Mouse (Mus musculus) common myeloid progenitor, adult 5-6 weeks (primary cell): ENCODE results near the gene Itk. TPM values are rescaled to one million over a fixed set of nuclear protein-coding genes. Genes with fewer than 3 reads are reported as not detected.
A peak's percentile ranks its signal among the peaks of the same experiment; 100 is the strongest.
"Not testable (repeated sequence)": the region's sequence is repeated elsewhere in the genome, so short reads cannot be mapped to it uniquely, and the experiment has no call there.

Source experiments
- ATAC-seq: replicated peaks from 2 replicates; pipeline ENCODE4 v1.8.0; 2016; ENCODE audit warnings: low read depth, mild to moderate bottlenecking, moderate TSS enrichment, inconsistent platforms; ENCODE audit not compliant: poor library complexity, severe bottlenecking
- total RNA-seq: library from RNA; stranded (forward); fragments of 200-1000, 187-1606 nt; gene quantifications from 2 replicates; pipeline ENCODE4 v1.2.3, GENCODE M21; 2017

The Itk gene
- 0.87 and 1.1 TPM in 2 replicates for total RNA-seq

DNA sequence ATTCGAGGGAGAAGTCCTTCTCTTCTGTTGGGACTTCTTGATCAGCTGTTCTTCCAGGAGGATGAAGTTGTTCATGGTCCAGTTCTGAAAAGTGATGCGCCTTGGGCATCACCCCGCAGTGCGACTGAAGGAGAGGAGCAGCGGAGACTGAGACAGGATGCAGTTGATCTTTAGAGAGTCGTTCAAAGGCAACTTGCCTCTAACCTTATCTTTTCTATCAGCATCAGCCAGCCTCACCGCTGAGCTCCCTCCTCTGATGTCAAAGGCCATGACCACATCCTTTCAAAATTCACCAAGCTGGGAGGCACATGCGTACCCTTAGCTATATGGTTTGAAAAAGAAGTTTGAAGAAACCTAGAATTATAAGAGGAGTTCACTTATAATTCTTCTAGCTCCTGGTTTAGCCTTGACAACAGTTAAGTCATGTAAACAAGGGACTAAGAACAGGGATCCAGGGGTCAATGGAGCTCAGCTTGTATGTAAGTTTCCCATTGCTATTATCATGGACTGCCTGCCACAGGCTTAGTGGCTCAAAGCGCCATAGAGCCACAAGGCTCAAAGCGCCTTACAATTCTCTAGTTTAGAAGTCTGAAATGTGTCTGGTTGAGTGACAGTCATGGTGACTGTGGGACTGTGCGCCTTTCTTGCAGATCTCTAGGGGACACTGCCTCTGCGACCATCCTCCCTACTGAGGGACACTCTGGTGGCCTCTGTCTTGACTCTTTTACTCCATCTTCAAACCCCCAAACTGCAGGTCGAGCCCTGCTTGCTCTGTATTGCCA is at the start of gene Itk:
TSS of gene Itk (minus strand) at position 180 of the 782 bp plus-strand sequence.
- ATAC-seq, result peak; percentile 73

DNA sequence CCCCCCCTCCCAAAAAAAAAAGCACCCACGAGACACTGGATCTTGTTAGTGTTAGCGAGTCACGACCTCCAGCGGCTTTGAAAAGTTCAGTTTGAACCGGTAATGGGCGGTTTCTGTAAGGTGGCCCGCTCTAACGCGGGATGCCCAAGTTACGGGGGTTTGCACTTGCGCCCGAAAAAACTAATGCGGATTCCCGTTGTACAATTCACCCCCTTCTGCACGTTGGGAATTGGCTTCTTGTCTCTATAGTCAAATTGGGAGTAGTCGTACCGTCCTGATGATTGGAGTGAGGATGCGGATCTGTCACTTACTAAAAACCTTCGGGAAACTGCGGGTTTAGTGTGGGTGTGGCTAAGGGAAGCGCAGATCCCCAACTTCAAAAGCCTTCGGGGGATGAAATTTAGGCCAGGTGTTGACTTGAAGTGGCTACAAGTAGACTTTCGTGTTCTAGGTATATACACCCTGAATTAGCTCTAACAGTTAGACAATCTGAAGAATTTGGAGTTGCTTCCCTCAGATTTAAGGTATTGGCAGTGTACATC is 48.2 kb upstream of the Itk start:
- ATAC-seq, result peak; percentile 39

DNA sequence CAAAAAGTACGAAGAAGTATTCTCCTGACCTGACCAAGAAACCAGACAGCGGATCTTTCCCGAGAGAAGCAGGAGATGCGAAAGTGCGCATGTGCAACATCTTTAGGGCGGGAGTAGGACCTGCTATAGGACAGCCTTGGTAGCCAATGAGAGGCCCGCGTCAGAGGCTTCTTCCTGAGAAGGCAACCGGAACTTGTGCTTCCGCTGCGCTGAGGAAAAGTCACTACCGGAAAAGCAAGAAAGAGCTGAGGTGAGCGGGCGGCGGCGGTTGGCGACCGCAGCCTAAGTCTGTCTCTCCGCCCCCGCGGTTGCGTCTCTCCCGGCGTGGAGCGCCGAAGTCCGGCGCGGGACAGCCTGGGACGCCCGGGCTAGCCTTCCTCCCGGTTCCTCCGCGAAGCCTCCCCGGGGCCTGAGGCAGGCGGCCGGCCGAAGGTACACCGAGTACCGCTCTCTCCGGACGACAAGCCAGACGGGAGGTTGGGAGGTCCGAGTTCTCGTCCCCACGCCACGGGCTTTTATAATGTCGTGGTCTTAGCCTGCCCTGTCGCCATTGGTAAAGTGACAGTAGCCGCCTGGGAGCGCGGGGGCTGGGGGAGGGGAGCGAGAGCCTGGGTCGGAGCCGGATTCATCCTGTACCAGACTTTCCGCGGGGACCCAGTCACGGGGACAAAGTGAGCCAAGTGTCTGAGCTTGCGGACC is 47.6 kb upstream of the Itk start, which contains the start of gene Med7:
TSS of gene Med7 (plus strand) at position 166 of the 699 bp plus-strand sequence.
- peak; percentile 97 for ATAC-seq

DNA sequence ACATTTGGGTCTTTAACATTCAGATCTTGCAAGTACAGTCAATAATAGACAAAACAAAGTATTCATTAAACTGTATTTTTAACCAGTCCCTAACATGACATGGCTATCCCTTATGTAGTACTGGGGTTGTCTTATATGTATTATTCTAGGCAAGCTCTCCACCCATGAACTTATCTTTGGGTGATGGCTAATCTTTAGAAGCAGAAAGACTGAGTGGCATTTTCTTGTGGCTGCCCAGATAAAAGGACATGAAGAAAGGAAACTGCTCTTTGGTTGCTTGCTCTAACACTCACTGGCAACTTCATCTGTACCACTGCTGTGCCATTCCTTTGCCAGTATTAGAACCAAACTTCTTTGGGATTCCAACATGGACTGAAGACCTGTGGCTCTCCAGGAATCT is 46.0 kb upstream of the Itk start:
- no peak for ATAC-seq

DNA sequence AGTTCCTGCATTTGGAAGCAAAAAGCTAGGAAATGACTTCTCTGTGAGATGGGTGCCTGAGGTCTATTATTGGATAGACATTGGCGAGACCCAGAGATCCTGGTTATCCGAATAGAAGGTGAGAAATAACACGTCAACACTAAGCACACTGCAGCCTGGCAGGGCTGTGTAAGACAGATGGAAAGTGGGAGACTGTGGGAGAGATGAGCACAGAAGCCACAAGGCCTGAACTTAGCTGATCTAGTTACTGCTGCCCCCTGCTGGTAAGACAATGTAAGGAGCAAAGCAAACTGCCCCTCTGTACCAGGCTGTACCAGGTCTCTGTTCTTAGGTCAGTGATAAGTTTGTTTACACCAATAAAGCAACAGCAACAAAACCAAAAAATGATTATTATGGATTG is 41.8 kb upstream of the Itk start:
- ATAC-seq, result peak; percentile 97

DNA sequence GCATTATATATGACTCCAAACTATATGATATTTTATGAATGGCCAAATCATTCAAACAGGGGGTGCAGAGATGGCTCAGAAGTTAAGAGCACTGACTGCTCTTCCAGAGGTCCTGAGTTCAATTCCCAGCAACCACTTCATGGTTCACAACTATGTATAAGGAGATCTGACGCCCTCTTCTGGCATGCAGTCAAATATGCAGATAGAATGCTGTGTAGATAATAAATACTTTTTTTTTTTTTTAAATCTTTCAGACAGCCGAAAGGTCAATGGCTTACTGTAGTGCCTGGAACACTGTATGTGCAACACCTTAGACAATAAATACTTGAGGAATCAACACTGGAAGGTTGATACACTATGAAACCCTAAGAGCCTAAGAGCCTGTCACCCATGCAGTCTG is 40.8 kb upstream of the Itk start:
- no peak for ATAC-seq

DNA sequence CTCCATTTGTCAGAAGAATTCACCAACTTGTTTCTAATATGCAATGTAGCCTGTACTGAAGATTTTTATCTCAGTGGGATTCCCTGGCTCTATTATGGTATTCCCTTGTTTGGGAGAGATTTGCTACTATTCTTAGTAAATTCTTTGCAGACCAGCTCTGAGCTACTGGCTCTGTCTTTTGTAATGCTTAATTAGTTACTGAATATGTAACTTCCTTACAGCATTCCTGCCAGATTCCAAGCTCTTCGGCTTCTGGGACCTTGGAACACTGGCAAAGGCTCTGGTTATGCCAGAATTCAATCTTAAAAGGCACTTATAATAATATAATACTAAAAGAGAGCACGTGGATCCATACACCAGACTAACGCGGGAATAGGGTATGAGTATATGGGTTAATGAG is 38.8 kb upstream of the Itk start:
- not testable (repeated sequence) for ATAC-seq

DNA sequence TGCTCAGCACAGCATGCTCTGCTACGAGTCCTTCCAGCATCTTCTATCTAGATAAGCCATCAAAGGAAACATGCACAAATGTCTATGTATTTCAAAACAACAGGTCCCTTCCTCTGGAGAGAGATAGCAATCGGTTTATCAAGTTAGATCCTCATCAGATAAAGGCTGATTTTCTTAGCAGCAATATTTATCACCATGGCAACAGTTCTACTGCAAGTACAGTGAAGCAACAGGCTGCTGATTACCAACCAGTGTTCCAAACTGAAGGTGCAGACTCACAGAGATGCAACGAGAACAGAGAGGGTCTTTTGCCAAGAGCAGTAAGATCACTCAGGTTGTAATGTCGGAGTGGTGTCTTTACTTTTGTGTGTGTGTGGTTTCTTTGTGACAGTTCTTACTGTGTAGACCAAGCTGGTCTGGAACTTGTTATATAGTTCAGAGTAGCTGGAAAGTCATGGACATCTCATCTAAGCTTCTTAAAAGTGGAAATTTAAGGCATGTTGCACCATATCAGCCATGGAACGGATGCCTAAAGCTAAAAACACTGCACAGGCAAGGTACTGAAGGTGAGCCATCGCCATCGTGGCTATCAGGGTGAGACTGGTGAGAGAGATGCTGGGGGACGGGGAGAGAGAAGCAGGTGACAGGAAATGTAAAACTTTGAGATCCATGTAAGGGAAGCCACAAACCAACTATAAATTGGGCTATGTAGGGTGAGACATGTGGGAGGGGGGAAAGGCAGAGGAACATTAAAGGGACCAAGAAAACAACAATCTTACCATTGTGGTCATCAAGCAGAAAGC is 32.0 kb upstream of the Itk start:
- ATAC-seq, result no peak

DNA sequence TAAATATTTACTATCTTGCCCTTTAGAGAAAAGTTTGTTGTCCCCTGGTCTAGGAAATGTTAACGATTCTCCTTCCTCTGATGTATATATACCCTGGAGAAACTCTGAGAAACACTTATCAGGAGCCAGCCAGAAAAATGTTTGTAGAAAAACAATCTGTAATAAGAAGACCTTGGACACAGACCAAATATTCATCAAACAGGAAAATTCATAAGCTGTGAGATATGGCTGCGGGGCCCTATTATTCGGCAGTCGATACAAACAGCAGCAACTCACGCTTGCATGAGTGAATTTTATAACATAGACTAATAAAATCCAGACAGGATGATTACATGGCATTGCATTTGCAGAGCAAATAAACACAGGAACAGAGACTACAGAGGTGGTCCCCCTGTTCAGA is 29.5 kb upstream of the Itk start:
- no peak for ATAC-seq

DNA sequence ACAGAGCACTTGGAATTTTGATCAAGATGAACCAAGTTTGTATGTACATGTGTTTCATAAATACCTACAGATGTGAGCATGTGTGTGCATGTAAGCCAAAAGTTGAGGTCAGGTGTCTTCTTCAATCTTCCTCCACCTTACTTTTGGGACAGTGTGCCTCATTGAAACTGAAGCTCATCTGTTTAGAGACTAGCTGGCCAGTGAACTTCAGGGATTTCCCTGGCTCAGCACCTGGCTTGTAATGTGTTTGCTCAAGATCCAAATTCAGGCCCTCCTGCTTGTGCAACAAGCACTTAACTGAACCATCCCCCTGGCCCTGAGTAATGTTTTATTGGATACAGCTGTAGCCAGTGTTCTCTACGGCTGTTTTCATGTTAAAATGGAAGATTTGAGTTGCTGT is 29.1 kb upstream of the Itk start:
- ATAC-seq, result no peak

DNA sequence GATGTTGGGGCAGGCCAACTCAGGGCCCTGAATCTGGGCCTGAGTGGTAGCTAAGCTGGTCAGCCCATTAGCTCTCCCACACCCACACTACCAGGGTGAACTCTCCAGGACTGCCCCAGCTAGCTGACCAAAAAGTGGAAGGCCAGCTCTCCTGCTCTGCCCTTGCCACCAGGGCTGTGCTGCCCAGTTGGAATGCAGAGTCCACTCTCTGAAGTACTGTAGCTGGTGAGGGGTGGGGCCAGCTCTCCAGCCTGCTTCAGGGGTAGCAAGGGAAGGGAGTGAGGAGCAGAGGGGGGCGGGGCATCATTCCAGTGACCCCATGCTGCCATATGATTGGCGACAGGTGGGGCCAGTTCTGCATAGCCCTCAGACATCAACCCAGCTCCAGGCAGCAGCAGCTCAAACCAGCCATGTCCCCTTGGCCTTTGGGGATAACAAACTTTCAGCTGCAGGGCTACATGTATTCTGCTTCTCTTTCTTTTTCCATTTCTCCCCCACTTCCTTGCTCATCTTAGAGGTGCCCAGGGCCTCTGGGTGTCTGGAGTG is 20.8 kb upstream of the Itk start:
- ATAC-seq, result no peak

DNA sequence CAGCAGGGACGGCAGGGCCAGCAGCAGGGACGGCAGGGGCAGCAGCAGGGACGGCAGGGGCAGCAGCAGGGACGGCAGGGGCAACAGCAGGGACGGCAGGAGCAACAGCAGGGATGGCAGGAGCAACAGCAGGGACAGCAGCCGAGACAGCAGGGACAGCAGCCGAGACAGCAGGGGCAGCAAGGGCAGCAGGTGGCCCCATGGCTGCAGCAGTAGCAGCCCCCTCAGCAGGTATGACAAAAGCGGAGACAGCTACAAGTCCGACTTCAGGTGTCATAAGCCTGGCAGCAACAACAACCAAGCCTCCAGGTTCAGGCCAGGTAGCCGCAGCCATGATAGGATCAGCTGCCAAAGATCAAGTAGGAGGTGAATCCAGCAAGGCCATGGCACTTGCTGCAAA is 17.4 kb upstream of the Itk start:
- ATAC-seq, result no peak

DNA sequence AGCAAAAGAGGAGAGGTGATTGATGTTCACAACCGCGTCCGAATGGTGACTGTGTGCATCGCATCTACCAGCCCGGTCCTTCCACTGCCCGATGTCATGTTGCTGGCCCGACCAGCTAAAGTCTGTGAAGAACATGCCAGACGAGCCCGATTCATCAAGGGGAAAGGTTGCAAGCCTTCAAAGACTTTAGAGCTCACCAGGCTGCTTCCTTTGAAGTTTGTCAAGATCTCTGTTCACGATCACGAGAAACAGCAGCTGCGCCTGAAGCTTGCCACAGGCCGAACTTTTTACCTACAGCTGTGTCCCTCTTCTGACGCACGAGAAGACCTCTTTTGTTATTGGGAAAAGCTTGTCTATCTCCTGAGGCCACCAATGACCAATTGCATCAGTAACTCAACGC is 15.7 kb upstream of the Itk start:
- no peak for ATAC-seq

DNA sequence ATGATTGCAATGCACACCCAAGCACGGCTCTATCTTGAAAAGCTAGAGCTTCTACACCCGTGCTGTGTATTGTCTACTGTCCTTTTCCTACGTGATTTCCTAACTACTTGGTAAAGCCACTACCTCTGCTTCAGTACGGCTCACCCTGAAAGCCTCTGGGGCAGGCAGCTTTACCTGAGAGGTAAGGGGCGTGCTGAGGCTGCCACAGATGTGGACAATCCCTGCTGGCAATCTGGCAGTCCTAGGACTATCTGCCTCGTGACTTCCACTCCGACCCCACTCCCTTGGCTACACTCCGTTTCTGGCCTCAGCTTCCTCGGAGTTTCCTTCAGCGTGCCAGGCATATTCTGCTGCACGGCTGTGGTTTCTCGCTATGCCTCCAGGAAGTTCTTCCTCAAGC is 12.2 kb upstream of the Itk start:
- no peak for ATAC-seq

DNA sequence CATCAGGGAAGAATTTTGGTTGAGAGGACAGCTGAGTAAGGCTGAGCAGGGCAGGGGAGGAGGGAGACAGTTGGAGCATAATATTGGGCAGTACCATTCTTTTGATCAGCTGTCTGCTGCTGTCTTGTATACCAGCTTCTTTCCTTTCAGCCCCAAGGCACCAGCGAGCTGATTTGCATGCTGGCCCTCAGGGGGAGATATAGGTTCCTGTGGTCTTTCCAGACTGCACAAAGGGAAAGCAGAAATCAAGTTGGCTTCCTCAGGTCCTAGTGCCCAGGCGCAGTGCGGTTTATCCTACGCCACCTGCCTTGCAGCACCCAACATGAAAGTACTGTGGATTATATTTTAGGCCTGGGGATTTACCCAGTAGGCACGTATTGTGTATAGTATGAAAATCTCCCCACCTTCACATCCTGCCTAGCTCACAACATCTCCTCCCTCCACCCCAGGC is 9.6 kb upstream of the Itk start:
- peak; percentile 79 for ATAC-seq

DNA sequence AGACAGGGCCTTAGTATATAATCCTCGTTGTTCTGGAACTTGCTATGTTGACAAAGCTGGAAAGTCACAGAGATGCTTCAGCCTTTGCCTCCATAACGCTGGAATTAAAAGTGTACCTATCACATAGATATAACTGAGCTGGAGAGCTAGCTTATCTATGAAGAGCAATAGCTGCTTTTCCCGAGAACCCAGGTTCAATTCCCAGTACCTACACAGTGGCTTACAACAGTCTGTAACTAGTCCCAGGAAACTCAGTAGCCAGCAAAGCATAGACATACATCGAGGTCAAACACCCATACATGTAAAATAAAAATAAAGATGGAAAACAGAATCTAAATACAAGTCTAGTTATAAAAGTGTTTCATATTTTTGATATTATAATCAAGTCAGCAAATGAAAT is 9.2 kb upstream of the Itk start:
- no peak for ATAC-seq

DNA sequence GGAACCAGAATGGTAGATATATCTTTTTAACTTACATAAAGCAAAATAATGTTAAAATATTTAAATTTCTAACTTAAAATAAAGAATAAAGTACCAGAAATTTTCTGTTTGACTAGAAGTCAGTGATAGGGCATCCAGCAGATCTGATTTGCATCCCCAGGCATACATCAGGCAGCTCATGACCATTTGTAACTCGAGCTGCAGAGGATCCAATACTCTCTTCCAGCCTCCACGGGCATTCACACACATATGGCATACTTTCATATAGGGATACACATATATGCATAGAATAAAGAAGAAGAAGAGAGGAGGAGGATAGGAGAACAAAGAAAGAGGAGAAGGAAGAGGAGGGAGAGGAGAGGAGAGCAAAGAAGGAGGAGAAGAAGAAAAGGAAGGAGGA is 8.6 kb upstream of the Itk start:
- ATAC-seq, result no peak

DNA sequence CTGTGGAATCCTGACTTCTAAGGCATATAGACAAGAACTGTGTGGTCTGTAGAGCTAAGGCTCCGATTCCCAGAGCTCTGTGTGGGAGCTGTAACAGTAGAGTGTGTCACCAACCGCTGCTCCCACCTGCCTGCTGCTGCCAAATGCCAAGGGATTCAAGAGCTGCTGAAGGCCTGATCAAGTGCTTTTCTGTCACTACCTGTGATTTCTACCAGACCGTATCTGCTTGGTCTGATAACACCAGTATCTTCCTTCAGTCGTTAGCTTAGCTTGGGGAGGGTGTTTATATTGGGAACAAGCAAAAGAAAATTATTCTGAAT is 7.5 kb upstream of the Itk start:
- no peak for ATAC-seq

DNA sequence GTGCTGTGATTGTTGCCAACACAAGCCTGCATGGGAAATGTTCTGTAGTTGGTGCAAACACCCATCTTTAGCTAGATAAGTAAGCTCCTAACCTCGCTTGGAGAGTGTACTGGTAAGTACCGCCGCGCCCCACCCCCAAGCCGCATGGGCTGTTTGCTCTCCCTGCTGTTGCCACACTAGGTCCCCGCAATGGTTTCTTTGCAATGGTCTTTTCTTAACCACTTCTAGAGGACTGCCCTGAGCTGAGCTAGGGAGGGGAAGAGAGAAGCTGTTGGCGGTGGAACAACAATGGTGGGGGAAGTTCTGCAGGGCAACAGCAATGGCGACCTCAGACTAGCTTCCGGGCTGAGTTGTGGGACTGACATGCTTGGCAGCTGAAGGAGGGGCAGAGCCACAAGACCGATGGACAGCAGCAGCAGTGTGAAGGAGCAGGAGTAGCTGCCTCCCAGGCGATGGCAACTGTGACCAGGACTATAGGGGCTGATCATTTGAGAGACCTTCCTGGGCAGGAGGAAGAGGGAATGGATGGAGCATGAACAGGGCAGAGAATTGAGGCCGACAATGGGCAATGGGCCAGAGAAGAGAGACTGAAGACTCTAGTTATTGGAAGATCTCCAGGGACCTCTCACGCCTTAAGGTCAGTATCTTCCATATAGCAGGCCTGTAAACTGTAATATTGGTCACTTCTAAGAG is 7.0 kb upstream of the Itk start, which contains the start of gene Fam71b:
TSS of gene Fam71b (plus strand) at position 393 of the 693 bp plus-strand sequence.
- peak; percentile 59 for ATAC-seq

DNA sequence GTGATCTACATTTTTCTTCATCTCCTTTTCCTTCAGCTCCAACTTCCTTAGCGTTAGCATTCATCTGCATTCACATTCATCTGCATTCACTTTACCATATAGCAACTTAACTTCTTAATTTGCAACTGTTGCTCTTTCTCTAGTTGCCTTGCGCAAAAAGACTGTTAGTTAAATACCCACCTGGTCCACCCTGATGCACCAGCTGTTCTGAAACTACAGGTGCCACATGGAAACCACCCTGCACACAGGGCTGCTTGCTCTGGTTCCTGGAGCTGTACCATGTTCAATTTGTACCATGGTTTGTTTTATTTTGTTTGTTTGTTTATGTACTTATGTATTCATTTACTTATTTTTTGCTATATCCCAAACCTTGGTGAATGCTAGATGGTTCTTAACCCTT is 6.4 kb upstream of the Itk start:
- ATAC-seq, result no peak
